Mouse (Mus musculus) olfactory bulb, adult 2 months (tissue): Measurements from ENCODE around the gene Eif3i.

Experiments
- CTCF ChIP-seq: fragments of 200-500 bp; IDR thresholded peaks from 2 replicates; pipeline ENCODE4 v1.5.1; 2012; ENCODE audit warnings: low read depth, mild to moderate bottlenecking, low read length, moderate library complexity; ENCODE audit not compliant: insufficient read depth
- POLR2A ChIP-seq: fragments of 200-500 bp; IDR thresholded peaks from 2 replicates; pipeline ENCODE4 v1.6.1; 2012; ENCODE audit warnings: mild to moderate bottlenecking, low read depth, low read length, moderate library complexity; ENCODE audit not compliant: insufficient read depth

DNA sequence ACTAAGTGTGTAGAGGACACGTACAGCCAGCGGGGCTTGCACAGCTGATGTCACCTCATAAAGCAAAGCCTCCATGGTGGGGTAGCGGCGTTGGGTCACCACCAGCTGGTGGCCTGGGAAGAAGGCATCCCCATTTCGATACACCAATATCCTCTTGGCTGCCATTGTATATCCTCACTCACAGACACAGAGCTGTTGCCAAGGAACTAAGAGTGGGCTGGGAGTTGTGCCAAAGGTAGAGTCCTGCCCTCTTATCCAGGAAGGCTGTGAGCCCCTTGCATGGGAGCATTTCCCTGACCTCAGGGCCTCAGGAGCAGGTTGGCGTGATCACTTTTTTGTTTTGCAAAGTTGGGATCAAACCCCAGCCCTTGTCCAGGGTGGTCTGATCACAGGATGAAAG lies 13.6 kb upstream of the Eif3i start, which contains the start of gene Dcdc2b:
- TF ChIP-seq POLR2A (no peak), CTCF (no peak)
